Mouse (Mus musculus) limb, embryonic 14.5 days (tissue): ENCODE data around the gene A530084C06Rik. TPM values are rescaled to one million over a fixed set of nuclear protein-coding genes. Genes with fewer than 3 reads are reported as not detected.

Experiments
- ATAC-seq: fragments of 200-750 bp; cut with Nextera tagmentation; 2 replicates; pipeline ENCODE4 v1.8.0; 2017; ENCODE audit warnings: low read depth, moderate number of reproducible peaks, moderate TSS enrichment; ENCODE audit not compliant: low FRiP score
- DNase-seq: peaks from one replicate; pipeline ENCODE4 v3.0.0-alpha.2; 2015; ENCODE audit warnings: low spot score
- H3K27ac ChIP-seq: fragments of 300-500 bp; sonication (generic); replicated peaks from 2 replicates; pipeline ENCODE4 v1.5.1; 2014; ENCODE audit warnings: low read depth, mild to moderate bottlenecking, low read length, moderate library complexity, mixed read lengths
- H3K27me3 ChIP-seq: fragments of 300-500 bp; sonication (generic); 2 replicates; pipeline ENCODE4 v1.6.1; 2014; ENCODE audit warnings: low read length, mixed read lengths; ENCODE audit not compliant: control insufficient read depth, insufficient read depth
- H3K36me3 ChIP-seq: fragments of 300-500 bp; sonication (generic); 2 replicates; pipeline ENCODE4 v1.6.1; 2014; ENCODE audit warnings: mild to moderate bottlenecking, low read length, moderate library complexity, mixed read lengths; ENCODE audit not compliant: control insufficient read depth, insufficient read depth
- H3K4me1 ChIP-seq: fragments of 300-500 bp; sonication (generic); 2 replicates; pipeline ENCODE4 v1.6.1; 2014; ENCODE audit warnings: antibody characterized with exemption, low read length, mixed read lengths; ENCODE audit not compliant: control insufficient read depth, insufficient read depth
- H3K4me2 ChIP-seq: fragments of 300-500 bp; sonication (generic); replicated peaks from 2 replicates; pipeline ENCODE4 v1.6.1; 2014; ENCODE audit warnings: low read depth, mild to moderate bottlenecking, low read length, moderate library complexity; ENCODE audit not compliant: severe bottlenecking
- H3K4me3 ChIP-seq: fragments of 300-500 bp; sonication (generic); replicated peaks from 2 replicates; pipeline ENCODE4 v1.5.1; 2014; ENCODE audit warnings: low read length
- H3K9ac ChIP-seq: fragments of 300-500 bp; sonication (generic); 2 replicates; pipeline ENCODE4 v1.6.1; 2014; ENCODE audit warnings: mild to moderate bottlenecking, low read depth, low read length, moderate library complexity; ENCODE audit not compliant: severe bottlenecking
- H3K9me3 ChIP-seq: fragments of 300-500 bp; sonication (generic); 2 replicates; pipeline ENCODE4 v1.6.1; 2016; ENCODE audit warnings: low read length; ENCODE audit not compliant: control insufficient read depth
- POLR2A ChIP-seq: fragments of 200-500 bp; IDR thresholded peaks from 2 replicates; pipeline ENCODE4 v1.8.0; 2012; ENCODE audit warnings: inconsistent platforms, mild to moderate bottlenecking, moderate library complexity, borderline replicate concordance; ENCODE audit not compliant: insufficient read depth, insufficient read length; ENCODE audit errors: extremely low read depth
- WGBS: fragments of 180-500 bp; shearing (Covaris S2); extraction: QIAGEN DNeasy Blood & Tissue Kit; methylation state at CpG from one replicate; pipeline ENCODE4 v1.1.7; 2014; 5-methylcytosine and 5-hydroxymethylcytosine counted together
- polyA plus RNA-seq, 2 experiments: library from polyadenylated mRNA; depleted of rRNA in 1 of 2; stranded (reverse) in 1 of 2; unstranded in 1 of 2; fragments of >200 nt; fragmentation: Nextera tagmentation in 1 of 2; extraction: Ambion mirVana in 1 of 2; gene quantifications; 2 replicates each; pipeline versions ENCODE4 v1.2.1 to v1.2.3; 2012 to 2014

A530084C06Rik gene
- polyA plus RNA-seq, 2 experiments = 1.1 TPM; not detected in 1

DNA sequence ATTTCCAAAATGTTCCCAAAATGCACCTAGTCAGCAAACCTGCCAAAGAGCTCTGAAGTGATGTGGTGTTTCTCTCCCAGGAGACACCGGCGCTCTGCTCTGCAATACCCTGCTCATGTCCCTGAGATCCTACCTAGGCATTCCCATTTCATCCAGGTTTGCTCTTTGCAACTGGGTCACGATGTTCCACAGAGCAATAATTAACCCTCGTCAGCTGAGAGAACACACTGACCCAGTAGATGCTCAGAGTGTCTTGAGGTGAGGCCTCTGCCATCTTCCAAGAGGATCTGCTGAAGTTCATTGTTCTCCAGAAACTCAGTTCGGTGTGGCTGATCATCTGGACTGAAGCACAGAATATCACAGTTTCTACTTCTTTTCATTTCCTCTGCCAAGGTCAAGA lies 16.1 kb downstream of the A530084C06Rik start:
- H3K27ac ChIP-seq = no peak overlapping the region
- H3K4me3 ChIP-seq = no peak overlapping the region
- TF ChIP-seq POLR2A = no peak
- no peak overlapping the region for H3K9ac ChIP-seq
- ATAC-seq = no peak
- H3K9me3 ChIP-seq = no peaks in the 10 kb centered on the region
- no peaks in the 10 kb centered on the region for H3K4me1 ChIP-seq
- no peaks in the 10 kb centered on the region for H3K36me3 ChIP-seq
- DNase-seq = no peak
- H3K27me3 ChIP-seq = no peaks in the 10 kb centered on the region
- 89% methylated on average over 5 of the region's 5 CpGs for WGBS
- H3K4me2 ChIP-seq = no peak overlapping the region

DNA sequence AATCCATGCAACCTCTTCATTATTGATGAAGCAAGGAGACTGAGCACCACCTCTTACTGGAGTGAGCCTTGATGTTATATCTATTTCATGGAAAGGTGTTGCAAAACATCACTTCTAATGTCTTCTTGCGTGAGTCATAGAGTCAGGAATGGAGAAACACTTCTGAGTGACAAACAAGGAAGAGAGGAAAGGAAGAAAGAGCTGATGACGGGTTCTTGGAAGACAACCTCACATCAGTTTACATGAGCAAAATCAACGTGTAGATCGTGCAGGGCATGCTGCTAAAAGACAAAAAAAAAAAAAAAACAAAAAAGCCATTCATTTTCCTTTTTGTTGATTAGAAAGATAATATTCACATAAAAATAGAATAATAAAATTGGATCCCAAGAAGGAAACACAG lies 24.4 kb downstream of the A530084C06Rik start:
- WGBS = 88% methylated on average over 4 of the region's 4 CpGs
- DNase-seq (no peak), ATAC-seq (no peak)
- Histone ChIP-seq H3K9ac (no peak overlapping the region), H3K4me1 (no peaks in the 10 kb centered on the region), H3K27ac (no peak overlapping the region), H3K4me3 (no peak overlapping the region), H3K36me3 (no peaks in the 10 kb centered on the region), H3K27me3 (no peaks in the 10 kb centered on the region), H3K4me2 (no peak overlapping the region), H3K9me3 (no peaks in the 10 kb centered on the region)
- TF ChIP-seq POLR2A = no peak

DNA sequence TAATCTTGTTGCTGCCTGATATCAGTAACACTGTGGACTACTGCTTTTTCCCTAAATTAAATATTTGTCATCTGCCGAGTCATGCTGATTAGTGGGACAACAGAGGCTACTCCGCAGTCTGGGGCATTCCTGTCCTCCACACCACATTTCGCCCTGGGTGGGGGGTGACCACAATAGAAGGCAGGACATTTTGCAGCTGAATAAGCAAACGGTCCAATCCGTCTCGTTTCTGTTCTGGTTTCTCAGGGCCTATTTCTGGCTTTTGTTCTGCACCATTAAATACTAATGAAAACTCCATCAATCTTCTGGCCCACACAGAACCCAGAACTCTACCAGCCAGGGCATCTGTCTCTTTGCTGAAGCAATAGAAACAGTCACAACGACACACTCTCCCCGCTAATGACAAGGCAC lies 27.5 kb downstream of the A530084C06Rik start:
- Histone ChIP-seq H3K4me3 (no peak overlapping the region), H3K36me3 (no peaks in the 10 kb centered on the region), H3K27ac (no peak overlapping the region), H3K4me1 (no peaks in the 10 kb centered on the region), H3K27me3 (no peaks in the 10 kb centered on the region), H3K9me3 (no peaks in the 10 kb centered on the region), H3K9ac (no peak overlapping the region), H3K4me2 (no peak overlapping the region)
- WGBS = 50% methylated on average over 8 of the region's 8 CpGs
- DNase-seq = no peak
- no peak for ATAC-seq
- TF ChIP-seq POLR2A = no peak

DNA sequence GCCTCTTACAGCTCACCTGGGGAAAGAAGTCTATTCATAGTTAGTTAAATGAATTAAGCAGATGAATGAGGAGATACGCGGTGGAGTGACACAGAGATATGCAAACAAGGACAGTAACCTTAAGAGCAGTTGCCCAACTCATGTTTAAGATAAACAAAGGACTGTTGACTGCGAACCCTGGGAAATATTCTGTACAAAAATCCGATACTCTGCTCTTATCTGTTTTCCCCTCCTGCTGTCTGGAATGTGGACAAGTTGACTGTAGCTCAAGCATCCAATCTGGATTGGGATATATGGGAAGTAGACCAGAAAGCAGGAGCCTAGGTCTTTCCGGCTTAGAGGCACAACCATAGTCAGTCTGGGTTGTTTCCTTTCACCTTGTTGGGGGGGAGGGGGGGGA lies 27.9 kb downstream of the A530084C06Rik start:
- H3K4me3 ChIP-seq = no peak overlapping the region
- no peak for ATAC-seq
- TF ChIP-seq POLR2A = no peak
- H3K9ac ChIP-seq = no peak overlapping the region
- H3K4me2 ChIP-seq = no peak overlapping the region
- H3K36me3 ChIP-seq = no peaks in the 10 kb centered on the region
- no peak for DNase-seq
- H3K27ac ChIP-seq = no peak overlapping the region
- H3K4me1 ChIP-seq = no peaks in the 10 kb centered on the region
- no peaks in the 10 kb centered on the region for H3K9me3 ChIP-seq
- no peaks in the 10 kb centered on the region for H3K27me3 ChIP-seq
- 87% methylated on average over 5 of the region's 5 CpGs for WGBS

DNA sequence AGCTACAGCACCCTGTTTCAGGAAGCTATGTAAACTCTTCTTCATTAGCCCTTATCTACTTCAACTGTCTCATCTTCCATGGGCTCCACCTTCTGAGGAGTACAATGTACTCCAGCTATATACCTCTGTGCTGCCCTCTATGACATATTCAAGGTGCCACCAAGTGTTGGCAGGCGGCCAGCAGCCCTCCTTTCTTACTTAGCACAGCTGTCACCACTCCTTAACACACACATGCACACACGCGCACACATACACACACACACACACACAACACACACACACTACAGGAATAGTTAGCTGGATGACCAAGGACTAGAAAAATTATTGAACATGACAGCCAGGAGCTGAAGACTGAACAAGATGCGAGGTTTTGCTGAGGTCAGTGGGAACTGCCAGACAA lies 34.2 kb downstream of the A530084C06Rik start:
- no peaks in the 10 kb centered on the region for H3K36me3 ChIP-seq
- H3K27ac ChIP-seq = no peak overlapping the region
- no peak for ATAC-seq
- 86% methylated on average over 4 of the region's 4 CpGs for WGBS
- H3K27me3 ChIP-seq = no peaks in the 10 kb centered on the region
- H3K4me2 ChIP-seq = no peak overlapping the region
- no peak for TF ChIP-seq POLR2A
- H3K4me3 ChIP-seq = no peak overlapping the region
- H3K4me1 ChIP-seq = no peaks in the 10 kb centered on the region
- no peak overlapping the region for H3K9ac ChIP-seq
- H3K9me3 ChIP-seq = no peaks in the 10 kb centered on the region
- no peak for DNase-seq

DNA sequence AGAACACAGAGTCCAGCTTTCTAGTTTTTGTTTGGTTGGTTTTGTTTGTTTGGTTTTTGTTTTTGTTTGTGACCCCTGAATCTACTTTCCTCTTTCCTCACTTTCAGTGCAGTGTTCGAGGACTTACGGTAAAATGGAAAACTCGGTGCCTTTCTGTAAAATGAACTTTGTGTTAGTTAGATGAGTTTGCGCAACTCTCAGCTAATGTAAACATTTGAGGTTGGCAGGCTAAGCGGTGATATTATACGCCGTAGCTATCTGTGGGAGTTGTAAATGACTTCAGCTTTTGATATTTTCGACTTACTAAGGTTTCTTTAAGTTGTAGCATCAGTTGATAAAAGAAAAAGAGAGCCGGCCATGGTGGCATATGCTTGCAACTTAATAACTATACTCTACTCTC lies 40.2 kb downstream of the A530084C06Rik start:
- Histone ChIP-seq H3K27ac (no peak overlapping the region), H3K9ac (no peak overlapping the region), H3K9me3 (no peaks in the 10 kb centered on the region), H3K27me3 (no peaks in the 10 kb centered on the region), H3K4me3 (no peak overlapping the region), H3K36me3 (no peaks in the 10 kb centered on the region), H3K4me2 (no peak overlapping the region), H3K4me1 (no peaks in the 10 kb centered on the region)
- ATAC-seq = no peak
- 91% methylated on average over 9 of the region's 9 CpGs for WGBS
- TF ChIP-seq POLR2A = no peak
- DNase-seq = no peak
